Mouse (Mus musculus) limb, embryonic 10.5 days (tissue): ENCODE data around the gene Sept8. TPM values are rescaled to one million over a fixed set of nuclear protein-coding genes. Genes with fewer than 3 reads are reported as not detected.

Experiments used
- DNase-seq: peaks from one replicate; pipeline ENCODE4 v3.0.0-alpha.2; 2017; ENCODE audit warnings: low spot score
- H3K27ac ChIP-seq: fragments of 300-500 bp; sonication (generic); 2 replicates; pipeline ENCODE4 v1.5.1; 2016; ENCODE audit warnings: mild to moderate bottlenecking
- H3K27me3 ChIP-seq: fragments of 300-500 bp; sonication (generic); 2 replicates; pipeline ENCODE4 v1.6.1; 2016; ENCODE audit warnings: low read depth, mild to moderate bottlenecking; ENCODE audit not compliant: poor library complexity, severe bottlenecking
- H3K36me3 ChIP-seq: fragments of 300-500 bp; sonication (generic); 2 replicates; pipeline ENCODE4 v1.6.1; 2016; ENCODE audit warnings: mild to moderate bottlenecking, moderate library complexity
- H3K4me1 ChIP-seq: fragments of 300-500 bp; sonication (generic); 2 replicates; pipeline ENCODE4 v1.6.1; 2016
- H3K4me3 ChIP-seq: fragments of 300-500 bp; sonication (generic); 2 replicates; pipeline ENCODE4 v1.5.1; 2016; ENCODE audit warnings: mild to moderate bottlenecking, moderate library complexity
- H3K9me3 ChIP-seq: fragments of 300-500 bp; sonication (generic); replicated peaks from 2 replicates; pipeline ENCODE4 v1.6.1; 2016; ENCODE audit warnings: mild to moderate bottlenecking
- WGBS: fragments of 180-500 bp; shearing (Covaris S2); methylation state at CpG from one replicate; pipeline ENCODE4 v1.1.7; 2016; 5-methylcytosine and 5-hydroxymethylcytosine counted together
- polyA plus RNA-seq: library from polyadenylated mRNA; unstranded; fragments of >200 nt; fragmentation: Nextera tagmentation; extraction: Ambion mirVana; gene quantifications from 2 replicates; pipeline ENCODE4 v1.2.1, GENCODE M21; 2016

Sept8 gene
- polyA plus RNA-seq, 1 experiment from 2014 or later = 22.8 TPM

GRCm38 (mm10) chr11:53522362-53522761 lies 3.3 kb downstream of the Sept8 start:
- DNase-seq = no peak
- H3K4me3 ChIP-seq = no peak overlapping the region
- no peak overlapping the region for H3K27ac ChIP-seq
- H3K36me3 ChIP-seq = no peaks in the 10 kb centered on the region
- WGBS = 95% methylated on average over 3 of the region's 3 CpGs
- H3K4me1 ChIP-seq = peaks cover 72% of the 10 kb centered on the region
- no peaks in the 10 kb centered on the region for H3K9me3 ChIP-seq
- H3K27me3 ChIP-seq = peaks cover 15% of the 10 kb centered on the region

DNA sequence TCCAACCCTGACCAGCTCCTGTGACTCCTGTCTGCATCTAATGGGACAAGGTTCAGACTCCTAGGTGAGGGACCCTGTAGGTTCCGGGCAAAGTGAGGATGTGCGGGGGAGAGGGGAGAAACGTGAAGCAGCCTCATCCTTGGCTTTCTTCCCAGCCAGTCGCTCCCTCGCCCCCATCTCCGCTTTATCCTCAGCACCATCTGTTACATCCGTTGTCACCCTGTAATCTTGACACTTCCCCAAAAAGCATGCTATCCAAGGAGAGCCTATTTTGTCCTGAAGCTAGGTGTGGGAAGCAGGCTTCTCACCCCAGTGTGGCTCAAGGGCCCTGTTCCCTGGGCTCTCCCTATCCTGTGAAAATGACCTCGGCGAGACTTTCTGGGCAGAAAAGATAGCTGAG lies 3.9 kb downstream of the Sept8 start:
- 50% methylated on average over 9 of the region's 9 CpGs for WGBS
- DNase-seq = no peak
- peak overlapping the region; percentile 59; the same call in 1 of the 2 replicates for H3K27ac ChIP-seq
- no peak overlapping the region for H3K4me3 ChIP-seq
- H3K4me1 ChIP-seq = peaks cover 71% of the 10 kb centered on the region
- H3K27me3 ChIP-seq = peaks cover 12% of the 10 kb centered on the region
- no peaks in the 10 kb centered on the region for H3K9me3 ChIP-seq
- no peaks in the 10 kb centered on the region for H3K36me3 ChIP-seq

GRCm38 (mm10) chr11:53523545-53524405 lies 4.7 kb downstream of the Sept8 start:
- H3K4me3 ChIP-seq = no peak overlapping the region
- WGBS = 78% methylated on average over 14 of the region's 14 CpGs

DNA sequence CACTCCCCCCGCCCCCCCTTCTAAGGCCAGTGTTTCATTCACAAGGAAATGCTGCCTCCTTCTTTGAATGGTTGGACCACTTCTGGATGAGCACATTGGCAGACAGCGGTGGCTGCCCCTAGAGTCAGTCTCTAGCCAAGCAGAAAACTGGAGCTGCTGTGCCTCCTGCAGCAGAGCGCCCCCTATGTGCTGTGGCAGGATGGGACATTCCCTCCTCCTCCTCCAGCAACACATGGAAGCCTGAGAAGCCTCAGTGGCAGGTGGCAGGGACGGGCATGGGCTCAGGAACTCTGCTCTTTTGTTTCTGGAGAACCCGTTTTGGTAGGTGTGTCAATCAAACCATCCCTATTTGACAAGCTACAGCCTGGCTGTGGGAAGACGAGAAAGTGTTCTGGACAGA lies 5.8 kb downstream of the Sept8 start:
- no peak for DNase-seq
- 82% methylated on average over 6 of the region's 6 CpGs for WGBS
- Histone ChIP-seq H3K4me3 (no peak overlapping the region), H3K4me1 (peaks cover 79% of the 10 kb centered on the region), H3K27me3 (no peaks in the 10 kb centered on the region), H3K36me3 (no peaks in the 10 kb centered on the region), H3K9me3 (no peaks in the 10 kb centered on the region), H3K27ac (peak overlapping the region; percentile 70; the same call in 1 of the 2 replicates)

More at GRCm38 (mm10) chr11:53523545-53524405, 4.7 kb downstream of the Sept8 start:
- peak; percentile 57 for DNase-seq
- no peaks in the 10 kb centered on the region for H3K9me3 ChIP-seq
- peaks cover 79% of the 10 kb centered on the region for H3K4me1 ChIP-seq
- H3K27me3 ChIP-seq = peaks cover 5% of the 10 kb centered on the region
- H3K27ac ChIP-seq = peak overlapping the region; percentile 70
- no peaks in the 10 kb centered on the region for H3K36me3 ChIP-seq

GRCm38 (mm10) chr11:53525461-53525860 lies 6.4 kb downstream of the Sept8 start:
- Histone ChIP-seq H3K36me3 (no peaks in the 10 kb centered on the region), H3K4me1 (peaks cover 74% of the 10 kb centered on the region), H3K27ac (no peak overlapping the region; the same call in 1 of the 2 replicates), H3K4me3 (no peak overlapping the region), H3K27me3 (no peaks in the 10 kb centered on the region), H3K9me3 (no peaks in the 10 kb centered on the region)
- DNase-seq = no peak
- 42% methylated on average over 4 of the region's 4 CpGs for WGBS

GRCm38 (mm10) chr11:53528397-53529252 lies 9.6 kb downstream of the Sept8 start:
- Histone ChIP-seq H3K27me3 (no peaks in the 10 kb centered on the region), H3K9me3 (no peaks in the 10 kb centered on the region), H3K4me3 (no peak overlapping the region), H3K27ac (no peak overlapping the region), H3K36me3 (peaks cover 16% of the 10 kb centered on the region), H3K4me1 (peaks cover 49% of the 10 kb centered on the region)
- WGBS = 46% methylated on average over 9 of the region's 9 CpGs
- DNase-seq = no peak

DNA sequence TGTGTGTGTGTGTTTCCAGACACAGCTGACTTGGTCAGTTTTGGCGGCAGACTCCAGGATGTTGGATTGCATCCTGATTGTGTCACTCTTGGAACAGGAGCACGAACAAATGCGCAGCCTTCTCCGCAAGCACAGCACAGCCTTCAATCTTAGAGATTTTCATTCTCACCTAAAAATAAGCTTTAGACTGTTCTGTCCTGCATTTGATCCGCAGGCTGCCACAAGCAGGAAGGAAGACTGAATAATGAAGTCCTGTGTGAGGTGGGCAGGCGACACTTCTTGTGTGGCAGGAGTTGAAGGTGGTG lies 10.1 kb downstream of the Sept8 start:
- H3K27ac ChIP-seq = no peak overlapping the region; the same call in 1 of the 2 replicates

DNA sequence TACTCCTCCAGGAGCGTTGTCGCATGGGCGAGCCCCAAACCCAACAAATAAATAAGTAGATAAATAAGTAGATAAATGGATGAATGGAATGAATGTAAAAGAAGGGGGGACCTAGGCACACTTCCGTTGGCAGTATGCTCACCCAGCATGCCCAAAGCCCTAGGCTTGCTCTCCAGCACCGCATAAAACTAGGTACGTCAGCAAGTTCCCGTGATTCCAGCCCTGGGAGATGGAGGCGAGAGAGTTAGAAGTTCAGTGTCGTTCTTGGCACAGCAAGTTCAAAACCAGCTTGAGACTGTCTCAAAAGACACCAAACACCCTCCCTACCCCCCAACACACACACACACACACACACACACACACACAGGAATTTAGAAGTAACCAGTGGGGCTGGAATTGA lies 10.9 kb downstream of the Sept8 start:
- H3K36me3 ChIP-seq = peaks cover 29% of the 10 kb centered on the region
- no peaks in the 10 kb centered on the region for H3K27me3 ChIP-seq
- no peak overlapping the region for H3K4me3 ChIP-seq
- H3K9me3 ChIP-seq = no peaks in the 10 kb centered on the region
- DNase-seq = no peak
- H3K27ac ChIP-seq = no peak overlapping the region
- 82% methylated on average over 9 of the region's 9 CpGs for WGBS
- peaks cover 35% of the 10 kb centered on the region for H3K4me1 ChIP-seq

More for the DNA sequence above, 10.1 kb downstream of the Sept8 start:
- 73% methylated on average over 6 of the region's 6 CpGs for WGBS
- no peaks in the 10 kb centered on the region for H3K27me3 ChIP-seq
- H3K9me3 ChIP-seq = no peaks in the 10 kb centered on the region
- H3K4me1 ChIP-seq = peaks cover 43% of the 10 kb centered on the region
- DNase-seq = no peak
- no peak overlapping the region for H3K4me3 ChIP-seq
- peaks cover 21% of the 10 kb centered on the region for H3K36me3 ChIP-seq

DNA sequence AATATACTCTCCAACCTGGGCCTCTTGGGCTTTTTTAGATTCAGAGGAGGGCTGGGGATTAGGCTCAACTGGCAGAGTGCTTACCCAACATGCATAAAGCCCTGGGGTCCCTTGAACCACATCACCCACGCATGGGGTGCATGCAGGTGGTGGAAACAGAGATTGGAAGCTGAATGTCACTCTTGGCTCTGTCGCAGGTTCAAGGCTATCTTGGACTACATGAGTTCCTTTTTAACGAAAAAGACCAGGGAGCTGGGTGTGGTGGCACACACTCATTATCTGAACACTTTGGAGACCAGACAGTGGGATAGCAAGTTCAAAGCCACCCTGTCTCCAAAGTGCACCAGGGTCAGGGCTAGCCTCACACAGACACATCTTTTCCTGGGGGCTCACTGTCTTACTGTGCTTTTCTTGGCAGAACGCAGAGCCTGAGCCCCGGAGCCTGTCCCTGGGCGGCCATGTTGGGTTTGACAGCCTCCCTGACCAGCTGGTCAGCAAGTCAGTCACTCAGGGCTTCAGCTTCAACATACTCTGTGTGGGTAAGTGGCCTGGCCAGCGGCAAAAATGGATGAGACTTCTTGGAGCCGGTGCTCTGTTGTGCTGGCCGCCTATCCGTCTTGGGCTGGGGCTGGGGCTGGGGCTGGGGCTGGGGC lies 12.6 kb downstream of the Sept8 start:
- no peak overlapping the region for H3K27ac ChIP-seq
- no peaks in the 10 kb centered on the region for H3K27me3 ChIP-seq
- H3K4me1 ChIP-seq = peaks cover 23% of the 10 kb centered on the region
- H3K9me3 ChIP-seq = no peaks in the 10 kb centered on the region
- 91% methylated on average over 10 of the region's 10 CpGs for WGBS
- DNase-seq = no peak
- H3K36me3 ChIP-seq = peaks cover 46% of the 10 kb centered on the region
- no peak overlapping the region for H3K4me3 ChIP-seq

- no peaks in the 10 kb centered on the region for H3K27me3 ChIP-seq
- peaks cover 23% of the 10 kb centered on the region for H3K4me1 ChIP-seq
- no peak overlapping the region for H3K27ac ChIP-seq
- WGBS = 84% methylated on average over 1 of the region's 1 CpGs
- H3K36me3 ChIP-seq = peaks cover 52% of the 10 kb centered on the region
- H3K4me3 ChIP-seq = no peak overlapping the region
- no peaks in the 10 kb centered on the region for H3K9me3 ChIP-seq
- no peak for DNase-seq
These were observed 13.2 kb downstream of the Sept8 start for GRCm38 (mm10) chr11:53532231-53532620.

GRCm38 (mm10) chr11:53539002-53539491 lies 20.0 kb downstream of the Sept8 start:
- H3K36me3 ChIP-seq = peaks cover 72% of the 10 kb centered on the region
- no peak overlapping the region for H3K27ac ChIP-seq
- no peaks in the 10 kb centered on the region for H3K27me3 ChIP-seq
- WGBS = 85% methylated on average over 15 of the region's 15 CpGs
- H3K9me3 ChIP-seq = no peaks in the 10 kb centered on the region
- H3K4me1 ChIP-seq = peaks cover 11% of the 10 kb centered on the region
- H3K4me3 ChIP-seq = no peak overlapping the region
- no peak for DNase-seq

- H3K4me3 ChIP-seq = no peak overlapping the region
- H3K27me3 ChIP-seq = no peaks in the 10 kb centered on the region
- 92% methylated on average over 3 of the region's 3 CpGs for WGBS
- peaks cover 58% of the 10 kb centered on the region for H3K36me3 ChIP-seq
- H3K4me1 ChIP-seq = peaks cover 13% of the 10 kb centered on the region
- DNase-seq = no peak
- no peak overlapping the region for H3K27ac ChIP-seq
- no peaks in the 10 kb centered on the region for H3K9me3 ChIP-seq
These were observed 21.3 kb downstream of the Sept8 start for GRCm38 (mm10) chr11:53540394-53540793.
